Mouse (Mus musculus) B cell, adult 2 months (primary cell): Measurements from ENCODE around the gene Eva1b.
"Not testable (repeated sequence)": the region's sequence is repeated elsewhere in the genome, so short reads cannot be mapped to it uniquely, and the experiment has no call there.

Source experiments
- DNase-seq, 2 experiments: peaks; one replicate each; pipeline ENCODE4 v3.0.0; 2022

The Eva1b gene

GRCm38 (mm10) chr4:126157562-126157961 is 10.0 kb downstream of the Eva1b start:
- DNase-seq: peak; percentile 42 to 51

- DNase-seq: no peak
Observed at GRCm38 (mm10) chr4:126159455-126159854, 11.9 kb downstream of the Eva1b start.

DNA sequence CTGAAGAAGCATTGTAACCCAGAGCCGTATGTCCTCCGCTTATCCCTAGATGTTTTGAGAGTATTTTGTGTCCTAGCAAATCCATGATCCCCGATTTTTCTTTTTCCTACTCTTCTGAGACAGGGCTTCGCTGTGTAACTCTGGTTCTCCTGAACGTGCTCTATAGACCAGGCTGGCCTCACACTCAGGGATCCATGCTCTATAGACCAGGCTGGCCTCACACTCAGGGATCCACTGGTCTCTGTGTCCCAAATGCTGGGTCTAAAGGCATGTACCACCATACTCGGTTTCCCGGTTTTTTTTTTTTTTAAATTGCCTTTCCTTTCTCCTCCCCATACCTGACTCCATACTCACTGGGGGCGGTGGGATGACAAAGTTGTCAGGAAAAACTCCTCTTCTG is 13.4 kb downstream of the Eva1b start:
- no peak for DNase-seq

GRCm38 (mm10) chr4:126161456-126161855 is 13.9 kb downstream of the Eva1b start:
- DNase-seq: no peak

GRCm38 (mm10) chr4:126161986-126162385 is 14.4 kb downstream of the Eva1b start:
- DNase-seq: no peak

GRCm38 (mm10) chr4:126162544-126163066 is 15.1 kb downstream of the Eva1b start:
- DNase-seq: peak; percentile 86

DNA sequence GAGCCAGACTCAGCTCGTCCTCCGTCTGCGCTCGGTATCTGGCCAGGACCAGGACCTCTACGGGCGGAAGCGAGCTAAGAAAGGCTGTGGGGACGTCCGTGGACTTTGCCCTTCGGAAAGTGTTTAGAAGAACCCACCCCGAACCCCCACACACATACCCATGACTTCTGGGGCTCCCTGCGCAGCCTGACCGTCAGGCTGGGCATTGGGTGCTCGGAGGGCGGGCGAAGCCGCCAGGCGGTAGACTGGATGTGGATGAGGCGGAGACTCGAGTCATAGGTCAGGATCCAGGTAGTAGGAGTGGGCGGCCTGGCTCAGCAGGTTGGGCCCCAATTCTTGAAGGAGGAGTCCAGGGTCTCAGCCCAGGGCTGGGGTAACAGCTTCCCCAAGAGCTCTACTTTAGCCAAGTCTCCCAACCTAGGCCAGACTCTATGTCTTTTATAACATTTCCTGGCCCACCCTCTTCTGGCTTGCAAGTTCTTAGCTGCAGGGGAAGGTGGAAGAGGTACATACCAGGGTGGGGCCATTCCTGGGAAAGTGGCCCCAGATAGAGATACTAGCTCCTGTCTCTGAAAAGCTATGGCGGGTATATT is 15.6 kb downstream of the Eva1b start, which contains the start of gene Sh3d21:
Gene Sh3d21, minus strand, starts transcription at position 425 of the 593 bp plus-strand sequence.
- DNase-seq: no peak

DNA sequence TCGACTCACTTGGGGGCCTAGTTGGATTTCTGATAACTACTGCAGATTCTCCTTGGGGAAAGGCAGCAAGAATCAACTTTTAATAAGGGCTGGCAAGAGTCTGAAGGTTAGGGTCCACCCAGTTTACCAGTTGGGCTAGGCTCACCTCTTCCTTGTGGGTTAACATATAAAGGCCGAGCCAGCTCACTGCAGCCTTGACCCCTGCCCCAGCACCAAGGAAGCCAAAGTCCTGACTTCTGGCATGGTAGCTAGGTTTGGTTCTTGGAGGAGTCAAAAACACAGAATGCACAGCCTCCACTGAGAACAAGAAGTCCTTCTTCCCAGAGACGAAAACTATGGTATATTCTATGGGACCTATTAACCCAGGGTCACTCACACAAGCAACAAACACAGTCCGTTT is 16.1 kb downstream of the Eva1b start:
- DNase-seq: no peak

- not testable (repeated sequence) for DNase-seq
Observed at GRCm38 (mm10) chr4:126165092-126165491, 17.5 kb downstream of the Eva1b start.

- DNase-seq: no peak
Observed at GRCm38 (mm10) chr4:126166084-126166483, 18.5 kb downstream of the Eva1b start.

DNA sequence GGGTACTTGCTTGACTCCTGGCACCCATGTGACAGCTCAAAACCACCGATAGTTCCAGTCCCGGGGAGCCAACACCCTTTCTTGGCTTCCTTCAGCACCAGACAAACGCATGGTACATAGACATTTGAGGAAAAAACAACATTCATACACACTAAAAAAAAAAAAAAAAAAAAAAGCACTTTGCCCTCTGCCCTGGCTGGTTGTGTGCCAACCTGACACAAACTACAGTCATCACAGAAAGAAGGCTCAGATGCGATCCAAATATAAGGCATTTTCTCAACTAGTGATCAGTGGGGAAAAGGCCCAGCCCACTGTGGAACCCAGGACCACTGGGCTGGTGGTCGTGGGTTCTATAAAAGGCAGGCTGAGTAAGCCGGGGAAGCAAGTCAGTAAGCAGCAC is 21.3 kb downstream of the Eva1b start:
- no peak for DNase-seq

- not testable (repeated sequence) for DNase-seq
Observed at GRCm38 (mm10) chr4:126170737-126171136, 23.2 kb downstream of the Eva1b start.

DNA sequence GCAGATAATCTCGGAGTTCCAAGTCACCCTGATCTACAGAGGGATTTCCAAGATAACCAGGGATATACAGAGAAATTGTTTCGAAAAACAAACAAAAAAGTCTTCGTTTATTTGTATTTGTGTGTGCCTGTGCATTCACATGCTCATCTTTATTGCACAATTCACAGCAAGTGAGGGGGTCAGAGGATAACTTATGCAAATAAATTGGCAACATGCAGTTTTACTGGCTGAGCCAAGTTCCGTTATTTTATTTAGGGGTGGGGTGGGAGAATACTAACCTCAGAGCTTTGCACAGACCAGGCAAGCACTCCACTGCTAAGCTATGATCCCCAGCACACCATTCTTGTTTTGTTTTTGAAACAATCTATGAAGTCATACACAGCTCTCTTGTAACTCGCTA is 26.3 kb downstream of the Eva1b start:
- DNase-seq: no peak

- DNase-seq: not testable (repeated sequence)
Observed at GRCm38 (mm10) chr4:126175980-126176379, 28.4 kb downstream of the Eva1b start.

DNA sequence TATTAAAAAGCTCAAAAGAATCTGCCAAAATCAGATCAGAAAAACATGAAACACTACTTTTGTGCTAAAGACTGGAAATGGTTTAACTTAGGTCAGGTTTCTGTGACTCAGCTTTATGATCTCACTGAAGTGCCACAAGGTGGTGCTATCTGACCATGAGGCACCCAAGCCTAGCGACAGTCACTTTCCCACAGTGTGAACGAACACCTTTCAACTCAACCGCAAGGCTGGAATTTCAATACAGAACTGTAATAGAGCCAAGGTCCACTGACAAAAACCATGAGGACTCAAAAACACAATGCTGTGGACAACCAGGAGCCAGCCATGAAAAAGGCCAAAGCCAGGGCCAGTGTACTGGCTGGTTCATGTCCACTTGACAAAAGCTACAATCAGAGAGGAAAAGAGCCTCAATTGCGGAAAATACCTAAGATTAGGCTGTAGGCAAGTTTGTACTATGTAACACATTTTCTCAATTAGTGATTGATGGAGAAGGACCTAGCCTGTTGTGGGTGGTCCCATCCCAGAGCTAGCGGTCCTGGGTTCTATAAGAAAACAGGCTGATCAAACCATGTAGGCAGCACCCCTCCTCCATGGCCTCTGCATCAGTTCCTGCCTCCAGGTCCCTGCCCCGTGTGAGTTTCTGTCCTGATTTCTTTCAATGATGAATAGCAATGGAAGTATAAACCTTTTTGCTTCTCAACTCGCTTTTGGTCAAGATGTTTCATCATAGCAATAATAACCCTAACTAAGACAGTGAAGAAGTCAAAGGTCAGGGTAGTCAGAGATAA is 33.8 kb downstream of the Eva1b start:
- DNase-seq: peak; percentile 62 to 64

DNA sequence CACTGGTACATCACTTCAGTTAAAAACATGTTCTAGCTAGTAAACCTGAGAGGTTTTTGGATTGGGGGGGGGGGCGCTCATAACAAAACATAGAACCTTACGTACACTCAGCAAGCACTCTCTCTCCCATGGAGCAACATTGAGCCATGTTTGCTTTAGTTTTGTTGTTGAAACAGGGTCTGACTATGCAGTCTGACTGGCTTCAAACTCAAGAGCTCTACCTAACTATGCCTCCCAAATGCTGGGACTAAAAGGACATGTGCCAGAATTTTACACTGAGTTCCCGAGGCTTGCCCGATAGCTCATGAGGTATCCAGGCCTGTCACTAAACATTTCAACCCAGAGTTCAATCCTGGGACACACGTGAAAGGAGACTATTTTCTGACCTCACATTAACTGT is 35.5 kb downstream of the Eva1b start:
- DNase-seq: no peak

- DNase-seq: no peak
Observed at GRCm38 (mm10) chr4:126187096-126187495, 39.6 kb downstream of the Eva1b start.

- no peak for DNase-seq
Observed at GRCm38 (mm10) chr4:126190636-126191035, 43.1 kb downstream of the Eva1b start.

DNA sequence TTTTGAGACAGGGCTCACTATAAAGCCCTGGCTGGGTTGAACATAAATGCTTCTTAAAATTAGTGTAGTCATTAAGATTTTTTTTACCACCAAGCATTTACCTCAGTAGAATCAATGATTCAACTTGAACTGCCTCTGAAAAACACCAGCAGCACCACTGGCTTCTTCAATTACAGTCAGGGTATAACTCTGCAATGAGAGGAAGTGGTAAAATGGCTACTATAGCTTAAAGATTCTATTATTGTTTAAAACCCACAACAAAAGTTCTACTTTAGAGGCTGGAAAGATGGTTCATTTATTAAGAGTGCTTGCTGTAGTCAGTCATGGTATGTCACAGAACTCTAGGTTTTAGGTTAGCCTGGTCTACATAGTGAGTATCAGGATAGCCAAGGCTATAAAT is 46.7 kb downstream of the Eva1b start:
- no peak for DNase-seq

GRCm38 (mm10) chr4:126194916-126195315 is 47.4 kb downstream of the Eva1b start:
- no peak for DNase-seq

DNA sequence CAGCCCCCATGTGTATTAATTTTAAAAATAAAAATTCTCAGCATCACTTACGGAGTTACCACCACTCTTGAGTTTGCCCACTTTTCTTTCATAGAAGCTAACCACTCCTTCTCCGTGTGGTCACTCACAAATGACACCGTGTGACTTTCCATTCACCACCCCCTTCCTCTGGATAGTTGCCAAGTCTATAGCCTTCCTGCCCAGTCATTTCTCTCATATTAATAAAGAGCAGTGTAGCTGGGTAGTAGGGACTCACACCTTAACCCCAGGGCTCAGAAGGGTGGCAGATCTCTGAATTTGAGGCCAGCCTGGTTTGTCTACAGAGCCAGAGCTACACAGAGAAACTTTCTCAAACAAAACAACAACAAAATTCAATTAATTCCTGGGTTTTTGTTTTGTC is 49.9 kb downstream of the Eva1b start:
- no peak for DNase-seq
